Mouse (Mus musculus) heart, postnatal 25 days (tissue): ENCODE measurements around the gene Gm28845. TPM values are rescaled to one million over a fixed set of nuclear protein-coding genes. Genes with fewer than 3 reads are reported as not detected.
A peak's percentile ranks its signal among the peaks of the same experiment; 100 is the strongest.

Source experiments
- DNase-seq: peaks from one replicate; pipeline ENCODE4 v3.0.0; 2022; ENCODE audit warnings: low spot score
- intact Hi-C: fragments of 180-260 bp; cut with DNase I; formaldehyde crosslinking; loops from one replicate; pipeline ENCODE4 v1.15.1; 2025
- total RNA-seq, 2 experiments: library from RNA; stranded (reverse); gene quantifications; 2 replicates each; pipeline ENCODE4 v1.2.3; 2021

Gm28845 gene
- not detected for total RNA-seq

DNA sequence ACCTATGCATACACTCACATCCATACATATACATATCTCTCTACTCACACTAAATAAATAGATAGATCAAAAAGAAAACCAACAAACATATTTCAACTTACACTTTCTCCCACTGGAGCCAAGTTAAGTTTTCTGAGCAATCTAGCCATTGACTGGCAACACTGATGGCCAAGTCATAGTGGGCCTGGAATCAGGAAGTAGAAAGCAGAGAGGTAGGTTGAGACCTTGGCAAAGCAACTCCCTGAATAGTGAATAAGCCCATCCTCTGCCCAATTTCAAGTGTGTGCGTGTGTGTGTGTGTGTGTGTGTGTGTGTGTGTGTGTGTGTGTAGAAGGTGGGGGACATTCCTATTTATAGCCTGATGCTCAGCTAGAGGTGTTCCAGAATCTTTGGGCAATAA is at the start of gene Gm28845:
Gene Gm28845, minus strand, starts transcription at position 121 of the 400 bp plus-strand sequence.
- intact Hi-C loops, result no loop called here
- DNase-seq, result no peak

DNA sequence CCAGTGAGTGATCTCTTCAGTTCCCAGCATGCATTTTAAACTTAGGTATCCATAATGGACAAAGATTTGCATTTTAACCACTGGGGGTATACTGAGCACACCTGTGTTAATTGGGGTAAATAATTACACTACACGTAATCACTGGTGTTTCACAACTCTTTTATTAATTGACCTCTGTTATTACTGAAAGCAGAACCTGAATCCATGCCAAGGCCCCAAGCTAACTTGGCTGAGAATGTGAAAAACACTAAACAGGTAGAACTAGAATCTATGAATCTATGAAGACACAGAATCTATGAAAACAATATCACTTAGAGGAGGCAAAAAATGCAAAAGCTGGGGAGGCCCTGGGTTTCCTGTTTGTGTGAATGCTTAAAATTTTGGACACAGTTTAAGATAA is 48.1 kb upstream of the Gm28845 start:
- intact Hi-C loops, result no loop called here
- DNase-seq, result no peak

DNA sequence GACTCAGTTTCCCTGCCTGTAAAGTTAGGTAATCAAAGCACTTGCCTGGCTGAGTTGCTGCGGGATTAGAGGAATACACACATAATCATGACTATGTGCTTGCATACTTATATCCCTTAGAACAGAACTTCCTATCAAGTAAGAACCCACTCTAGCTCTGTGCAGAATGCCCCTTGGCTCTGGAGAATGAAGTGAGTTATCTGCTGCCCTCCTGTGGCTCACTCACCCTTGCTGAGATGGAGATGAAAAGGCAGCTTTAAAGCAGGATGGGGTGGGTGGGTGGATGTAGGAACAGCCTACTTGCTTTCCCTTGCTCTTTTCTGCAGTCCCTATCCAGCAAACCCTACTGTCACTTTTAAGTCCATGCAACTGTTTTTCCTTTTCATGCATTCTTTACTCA is 42.9 kb upstream of the Gm28845 start:
- intact Hi-C loops, result no loop called here
- DNase-seq, result no peak

DNA sequence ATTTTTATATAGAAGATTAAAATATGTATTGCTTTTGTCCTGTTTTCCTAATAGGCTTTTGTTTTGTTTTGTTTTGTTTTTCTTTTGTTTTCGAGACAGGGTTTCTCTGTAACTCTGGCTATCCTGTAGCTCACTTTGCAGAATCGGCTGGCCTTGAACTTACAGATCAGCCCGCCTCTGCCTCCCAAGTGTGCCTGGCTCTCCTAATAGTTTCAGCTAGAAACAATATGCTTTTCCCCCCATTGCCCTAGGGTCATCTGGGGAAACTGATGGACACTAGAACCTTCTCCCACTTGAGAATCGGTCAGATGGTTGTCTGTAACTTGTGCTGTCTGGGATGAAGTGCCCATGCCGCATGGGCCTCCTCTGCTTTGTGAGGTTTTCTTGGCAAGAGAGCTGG is 36.8 kb upstream of the Gm28845 start:
- no peak for DNase-seq
- intact Hi-C loops, result no loop called here

DNA sequence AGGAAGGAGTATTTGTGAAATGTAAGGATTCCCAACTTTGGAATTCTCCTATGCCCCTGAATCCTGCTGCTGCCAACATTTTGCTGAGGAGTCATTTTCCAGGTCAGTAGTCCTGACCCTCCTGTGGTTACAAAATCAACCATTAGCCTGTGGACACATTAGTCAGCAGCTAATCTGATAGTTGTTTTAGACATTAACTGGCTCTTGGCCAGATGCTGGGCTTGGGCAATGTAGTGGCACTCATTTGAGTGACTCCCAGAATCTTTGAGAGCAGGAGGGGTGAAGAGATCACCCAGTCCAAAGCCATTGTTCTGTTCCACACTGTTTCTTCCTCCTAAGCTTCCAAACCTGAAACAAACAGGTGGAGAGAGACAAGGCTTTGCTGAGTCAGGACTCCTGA is 35.5 kb upstream of the Gm28845 start:
- no peak for DNase-seq
- intact Hi-C loops, result no loop called here

DNA sequence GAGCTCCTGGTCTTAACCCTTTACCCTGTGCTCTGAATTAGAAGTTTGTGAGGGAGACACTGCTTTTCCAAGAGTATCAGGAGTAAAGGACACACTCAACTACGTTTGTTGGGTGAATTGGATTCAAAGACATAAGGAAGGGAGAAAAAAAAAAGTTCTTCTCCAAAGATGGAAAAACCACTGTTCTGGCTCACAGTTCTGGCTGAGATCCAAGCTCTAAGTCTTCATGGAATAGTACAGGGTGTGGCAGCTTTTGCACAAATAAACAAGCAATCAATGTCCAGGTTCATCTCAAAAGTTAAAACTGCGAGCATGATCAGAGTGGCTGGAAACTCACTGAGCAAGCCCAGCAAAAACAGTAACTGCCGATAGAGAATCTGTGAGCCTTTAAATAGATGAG is 28.6 kb upstream of the Gm28845 start:
- intact Hi-C loops, result no loop called here
- no peak for DNase-seq

DNA sequence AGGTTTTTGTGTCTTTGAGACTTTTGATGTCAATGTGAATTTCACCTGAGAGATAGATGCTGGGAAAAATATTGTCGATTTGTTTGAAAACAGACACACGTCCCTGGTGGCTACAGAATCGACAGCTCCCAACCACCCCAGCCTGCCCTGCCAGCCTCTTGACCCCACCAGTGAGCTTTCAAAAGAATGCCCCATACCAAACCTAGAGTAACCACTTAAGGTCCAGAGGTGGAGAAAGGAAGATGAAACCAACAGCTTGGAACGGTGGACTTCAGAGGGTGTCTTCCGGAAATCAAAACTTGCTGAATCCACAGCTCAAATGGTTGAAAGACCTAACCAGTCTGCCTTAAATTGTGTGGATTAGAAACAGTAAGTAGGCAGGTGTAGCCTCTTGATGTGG is 28.0 kb upstream of the Gm28845 start:
- DNase-seq, result no peak
- intact Hi-C loops, result no loop called here

DNA sequence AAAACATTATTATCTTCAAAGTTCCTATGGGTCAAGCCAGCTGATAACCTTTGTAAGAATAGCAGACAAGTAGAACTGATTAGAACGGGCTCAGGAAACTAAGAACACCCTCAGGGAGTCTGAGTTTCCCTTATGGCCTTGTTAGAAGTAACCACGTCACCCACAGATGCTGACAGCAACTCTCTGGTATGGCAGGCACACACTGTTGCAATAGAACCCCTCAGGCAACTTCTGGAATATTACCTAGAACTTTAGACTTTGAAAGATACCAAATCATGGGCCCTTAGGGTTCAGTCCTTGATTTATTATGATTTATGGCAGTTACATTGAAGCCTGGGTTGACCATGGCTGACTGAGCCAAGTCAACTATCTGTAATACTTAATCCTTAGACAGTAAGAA is 27.2 kb upstream of the Gm28845 start:
- no peak for DNase-seq
- intact Hi-C loops, result no loop called here

DNA sequence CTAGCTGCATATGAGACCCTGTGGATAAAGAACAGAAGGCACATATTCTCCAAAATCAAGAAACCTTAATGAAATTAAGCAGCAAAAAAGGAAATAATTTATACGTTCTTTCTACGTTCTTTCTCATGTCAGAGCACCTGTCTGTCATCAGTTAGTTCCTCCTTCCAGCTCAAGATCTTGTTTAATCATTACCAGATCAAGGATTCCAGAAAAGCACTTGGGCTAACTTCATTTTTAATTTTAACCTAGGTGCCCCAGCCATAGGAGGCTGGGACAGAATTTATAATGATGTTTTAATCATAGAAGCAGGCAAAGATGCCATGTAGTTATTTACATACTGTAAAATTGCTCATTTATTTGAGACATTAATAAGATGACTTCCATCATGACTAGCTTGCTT is 25.4 kb upstream of the Gm28845 start:
- no peak for DNase-seq
- intact Hi-C loops, result no loop called here

DNA sequence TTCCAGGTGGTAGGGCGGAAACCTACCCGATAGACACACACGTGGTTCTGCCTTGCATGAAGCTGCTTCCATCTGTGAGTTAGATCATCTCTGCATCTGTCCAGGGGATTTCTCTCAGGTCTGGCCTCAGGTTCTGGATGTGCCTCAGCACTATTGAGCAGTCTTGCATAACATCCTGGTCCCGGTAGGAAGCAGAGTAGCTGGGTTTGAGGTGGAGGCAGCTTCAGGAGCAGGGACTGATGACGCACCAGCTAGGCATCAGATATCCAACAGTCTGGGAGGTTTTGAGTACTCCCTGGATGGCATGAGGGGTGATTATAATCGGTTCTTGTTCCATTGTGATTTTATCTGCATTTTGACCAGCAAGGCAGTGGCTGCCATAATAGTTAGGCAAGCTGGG is 18.2 kb upstream of the Gm28845 start:
- intact Hi-C loops, result no loop called here
- DNase-seq, result no peak

DNA sequence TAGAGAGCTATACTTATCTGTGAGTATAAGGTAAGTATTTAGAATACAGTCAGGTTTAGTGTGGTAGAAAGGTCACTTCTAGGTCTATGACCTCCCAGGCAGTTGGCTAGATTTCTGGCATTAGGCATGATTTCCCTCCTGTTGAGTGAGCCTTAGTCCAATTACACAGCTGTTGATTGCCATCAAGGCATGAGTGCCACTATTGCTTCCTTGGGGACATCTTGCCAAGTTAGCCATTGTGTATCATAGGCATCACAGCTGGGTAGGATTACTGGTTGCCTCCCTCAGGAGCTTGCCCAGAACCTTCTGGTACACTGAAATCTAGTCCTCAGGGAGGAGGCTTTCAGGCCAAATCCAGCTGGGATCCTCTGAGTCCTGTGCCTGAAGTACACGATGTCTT is 13.5 kb upstream of the Gm28845 start:
- intact Hi-C loops, result no loop called here
- no peak for DNase-seq

DNA sequence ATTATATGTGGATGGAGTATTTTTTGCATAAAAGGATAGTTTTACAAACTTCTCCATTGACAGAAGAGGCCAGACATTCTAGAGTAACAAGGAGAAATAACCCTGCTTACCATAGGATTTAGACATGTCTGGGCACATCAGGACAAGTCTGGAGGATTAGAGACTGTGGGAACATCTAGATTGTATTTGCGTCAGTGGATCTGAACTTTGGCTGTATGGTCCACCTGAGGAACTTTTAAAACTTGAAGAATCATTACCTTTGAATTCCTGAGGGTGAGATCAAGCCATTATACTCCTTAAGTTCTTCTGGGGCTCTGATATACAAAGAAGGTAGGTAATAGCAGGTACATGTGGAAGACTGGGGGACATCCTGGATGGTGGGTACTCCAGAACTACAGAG is 12.3 kb upstream of the Gm28845 start:
- intact Hi-C loops, result no loop called here
- no peak for DNase-seq

DNA sequence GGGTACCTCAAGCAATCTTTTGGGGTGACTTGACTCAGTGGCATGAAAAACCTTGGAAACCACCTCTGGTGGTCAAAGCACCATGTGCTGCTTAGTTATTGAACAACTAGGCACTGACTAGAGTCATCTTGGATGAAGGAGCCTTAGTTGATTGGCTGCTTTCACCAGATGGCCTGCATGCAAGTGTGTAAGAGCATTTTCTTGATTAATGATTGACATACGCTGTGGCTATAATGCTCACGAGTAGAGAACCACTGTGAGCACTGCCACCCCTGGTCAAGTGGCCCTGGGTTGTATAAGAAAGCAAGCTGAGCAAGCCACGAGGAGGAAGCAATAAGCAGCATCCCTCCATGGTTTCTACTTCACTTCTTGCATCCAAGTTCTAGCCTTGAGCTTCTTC is 10.9 kb upstream of the Gm28845 start:
- intact Hi-C loops, result no loop called here
- DNase-seq, result no peak

DNA sequence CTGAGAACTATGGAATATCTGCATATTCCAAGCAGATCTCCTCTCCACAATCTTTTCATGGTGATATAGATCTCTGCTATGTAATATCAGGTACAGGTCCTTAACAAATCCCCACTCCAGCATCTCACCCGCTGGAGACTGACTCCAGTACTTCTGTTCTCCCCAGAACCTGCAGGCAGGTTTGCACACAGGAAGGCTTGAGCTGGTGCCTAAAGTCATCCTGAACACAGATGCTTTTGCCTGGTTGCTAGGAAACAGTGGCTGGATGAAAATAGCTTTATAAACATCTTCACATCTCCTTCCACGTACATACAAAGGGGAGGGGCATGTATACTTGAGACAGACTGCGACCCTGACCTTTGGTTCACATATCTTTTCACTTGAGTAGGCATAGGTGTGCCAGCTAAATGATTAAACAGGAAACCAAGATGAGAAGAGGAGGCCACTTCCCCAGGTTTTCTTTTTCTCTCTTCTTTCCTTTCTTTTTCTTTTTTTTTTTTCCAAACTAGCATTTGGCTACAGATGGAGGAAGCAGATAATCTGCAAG is 10.3 kb upstream of the Gm28845 start:
- intact Hi-C loops, result no loop called here
- DNase-seq, result no peak

DNA sequence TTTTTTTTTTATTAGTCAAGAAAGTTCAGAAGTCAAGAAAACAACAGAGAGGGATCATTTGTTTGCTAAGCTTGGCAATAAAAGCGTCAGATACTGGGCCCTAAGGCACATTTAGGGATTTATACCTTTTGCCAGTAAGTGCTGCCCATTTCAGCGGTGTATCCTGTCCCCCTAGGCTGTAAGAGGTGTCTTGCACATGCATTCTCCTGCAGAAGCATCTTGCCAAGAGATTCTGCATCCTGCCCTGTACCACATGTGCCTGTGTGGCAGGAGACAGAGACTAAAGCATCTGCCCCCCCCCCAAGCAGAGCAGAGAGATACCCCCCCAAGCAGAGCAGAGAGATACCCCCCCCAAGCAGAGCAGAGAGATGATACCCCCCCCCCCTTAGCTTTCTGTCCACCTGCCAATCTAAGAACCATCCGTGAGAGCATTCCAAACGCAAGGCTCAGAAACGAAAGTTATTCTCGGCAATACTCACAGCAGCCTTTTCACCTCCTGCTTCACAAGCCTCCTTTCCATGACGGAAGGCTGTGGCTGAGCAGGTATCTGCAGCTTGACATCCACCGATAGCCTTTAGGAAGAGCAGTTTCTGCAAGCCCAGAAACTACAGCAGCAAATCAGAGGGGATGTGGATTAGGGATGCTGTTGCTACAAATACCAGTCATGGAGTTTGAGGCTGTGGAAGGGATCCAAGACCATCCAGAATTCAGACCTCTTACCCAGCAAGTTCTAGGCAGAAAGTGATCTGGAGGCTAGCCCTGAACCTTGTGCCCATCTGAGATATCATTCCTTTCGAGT is 3.4 kb upstream of the Gm28845 start, which contains the start of gene D630023F18Rik:
Gene D630023F18Rik, minus strand, starts transcription at position 641 of the 799 bp plus-strand sequence.
- no peak for DNase-seq
- intact Hi-C loops, result no loop called here

DNA sequence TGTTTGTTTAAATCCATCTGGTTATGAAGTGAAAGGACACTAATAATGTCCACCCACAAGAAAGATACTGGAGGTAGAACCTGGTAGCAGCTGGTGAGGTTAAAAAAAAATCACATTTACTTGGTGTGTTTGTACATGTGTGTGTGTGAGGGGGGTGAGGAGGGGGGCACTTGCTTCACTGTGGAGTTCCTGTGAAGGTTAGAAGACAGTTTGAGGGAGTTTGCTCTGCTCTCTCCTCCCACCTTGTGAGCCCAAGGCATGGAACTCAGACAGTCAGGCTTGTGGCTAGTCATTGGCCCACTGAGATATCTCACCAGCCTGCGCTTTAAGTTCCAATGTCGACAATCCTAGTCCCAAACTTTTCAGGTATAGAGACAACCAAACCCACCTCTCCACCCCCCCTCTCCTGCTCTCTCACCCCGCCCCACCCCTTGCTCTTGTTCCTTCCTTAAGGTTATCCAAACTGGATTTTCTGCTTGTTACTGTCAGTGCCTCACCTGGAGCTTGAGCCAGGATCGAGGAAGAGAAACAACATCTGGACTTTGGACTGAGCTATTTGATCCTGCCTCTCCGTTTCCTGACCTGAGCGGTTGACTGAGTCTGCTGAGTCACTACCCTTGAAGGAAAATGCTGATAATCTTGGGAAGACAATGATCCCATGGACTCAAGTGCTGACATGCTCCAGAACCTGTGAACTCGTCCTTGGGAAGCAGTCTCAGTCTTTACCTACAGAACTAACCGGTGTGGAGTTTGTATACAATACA is 1.0 kb downstream of the Gm28845 start:
- intact Hi-C loops, result no loop called here
- DNase-seq, result no peak

DNA sequence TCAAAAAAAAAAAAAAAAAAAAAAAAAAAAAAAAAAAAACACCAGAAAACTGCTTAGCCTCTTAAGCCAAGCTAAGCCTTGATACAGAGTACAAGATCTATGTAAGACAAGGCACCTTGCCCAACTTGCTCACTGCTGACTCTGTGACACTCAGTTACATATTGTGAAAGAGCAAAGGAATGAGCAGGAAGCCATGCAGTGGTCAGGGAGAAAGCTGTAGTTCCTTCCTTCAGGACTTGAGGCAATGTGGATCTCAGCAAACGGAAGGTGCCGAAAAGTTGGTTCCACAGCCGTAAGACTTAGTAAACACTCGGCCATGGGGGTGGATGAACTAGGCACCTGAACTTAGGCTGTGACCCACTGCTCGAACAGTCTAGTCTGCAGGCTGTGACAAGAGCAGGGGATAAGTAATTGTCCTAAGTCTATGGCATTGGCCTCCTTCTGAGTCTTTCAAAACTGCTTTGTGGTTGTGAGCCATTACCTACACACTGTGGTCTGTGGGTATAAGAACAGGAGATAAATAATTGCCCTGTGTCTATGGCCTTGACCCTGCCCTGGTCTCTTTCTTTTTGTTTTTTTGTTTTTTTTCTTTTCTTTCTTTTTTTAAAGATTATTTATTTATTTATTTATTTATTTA is 5.7 kb downstream of the Gm28845 start:
- intact Hi-C loops, result loop anchor here (2.0 kb wide), 1 partner anchor 65 kb away; no protein-coding TSS in a partner anchor
- no peak for DNase-seq

DNA sequence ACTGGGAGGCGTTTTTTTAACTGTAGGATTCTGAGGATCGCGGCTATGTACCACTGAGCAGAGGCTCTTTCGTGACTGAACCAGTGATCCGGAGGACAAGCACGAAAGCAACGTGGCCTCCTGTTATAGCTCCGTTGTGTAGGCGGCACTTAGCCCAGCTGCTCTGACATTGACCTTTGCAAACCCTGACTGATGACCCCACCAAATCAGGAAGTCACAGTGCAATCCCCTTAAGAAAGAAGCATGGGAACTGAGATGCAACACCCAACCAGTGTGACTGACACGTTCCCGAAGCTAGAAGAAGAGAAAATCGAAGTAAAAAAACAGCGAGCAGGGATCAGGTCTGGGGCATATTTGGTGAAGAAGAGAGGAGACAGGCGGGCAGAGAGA is 6.6 kb downstream of the Gm28845 start:
- intact Hi-C loops, result loop anchor here (2.0 kb wide), 1 partner anchor 66 kb away; no protein-coding TSS in a partner anchor
- no peak for DNase-seq

DNA sequence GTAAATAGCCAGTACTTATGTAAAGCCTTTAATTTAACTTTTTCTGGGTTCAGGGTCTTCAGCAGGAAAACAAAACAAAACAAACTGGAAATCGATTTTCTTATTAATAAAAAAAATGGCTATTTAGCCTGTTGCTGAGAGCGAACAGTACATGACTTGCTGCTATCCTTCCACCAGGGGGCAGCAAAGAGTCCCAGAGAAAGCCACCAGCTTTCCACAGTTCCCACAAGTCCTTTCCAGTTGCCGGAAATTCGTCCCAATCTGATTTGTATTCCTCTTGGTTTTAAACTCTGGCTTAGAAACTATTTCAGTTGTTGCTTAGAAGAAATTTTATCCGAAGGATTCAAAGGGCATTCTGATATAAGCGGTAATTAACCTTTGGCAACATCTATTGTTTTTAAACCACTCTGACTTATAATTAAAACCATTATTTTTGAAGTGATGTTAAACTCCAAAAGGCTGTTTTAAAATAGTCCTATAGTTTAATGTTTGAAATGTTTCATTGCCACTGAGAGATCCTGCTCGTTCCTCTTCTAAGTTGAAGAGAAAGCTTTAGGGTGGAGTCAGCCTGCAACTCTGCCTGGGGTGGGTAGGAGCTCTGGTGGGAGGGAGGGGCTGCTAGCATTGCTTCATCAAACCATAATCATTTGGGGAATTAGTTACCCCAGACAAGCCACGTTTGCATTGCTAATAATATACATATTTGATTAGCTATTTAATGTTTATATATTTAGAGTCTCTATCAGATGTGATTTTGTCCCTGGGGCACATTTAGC is 7.1 kb downstream of the Gm28845 start:
- intact Hi-C loops, result loop anchor here (2.0 kb wide), 1 partner anchor 67 kb away; no protein-coding TSS in a partner anchor
- peak; percentile 16 for DNase-seq
